Mouse (Mus musculus) ES-E14 (cell line): ENCODE measurements at regions not wholly inside any gene's neighbourhood (a gene's known extent, or its start where the extent isn't known, plus 50 kb on each side); places are given as distances from the start of the nearest gene placed in this dataset.

Source experiments
- CHD2 ChIP-seq: IDR thresholded peaks from 2 replicates; pipeline ENCODE4 v1.6.1; 2014; ENCODE audit warnings: mild to moderate bottlenecking, low read depth, low read length, inconsistent platforms
- HCFC1 ChIP-seq: IDR thresholded peaks from 2 replicates; pipeline ENCODE4 v1.6.1; 2012; ENCODE audit warnings: low read length, inconsistent platforms, borderline replicate concordance; ENCODE audit not compliant: insufficient read depth
- MAFK ChIP-seq: IDR thresholded peaks from 2 replicates; pipeline ENCODE4 v1.6.1; 2014; ENCODE audit warnings: mild to moderate bottlenecking, low read depth, low read length, inconsistent platforms; ENCODE audit not compliant: insufficient read depth
- ZC3H11A ChIP-seq: IDR thresholded peaks from 2 replicates; pipeline ENCODE4 v1.6.1; 2012; ENCODE audit warnings: low read depth, mild to moderate bottlenecking, inconsistent platforms, low read length, borderline replicate concordance
- ZNF384 ChIP-seq: IDR thresholded peaks from 2 replicates; pipeline ENCODE4 v1.6.1; 2012; ENCODE audit warnings: low read depth, low read length, inconsistent platforms

DNA sequence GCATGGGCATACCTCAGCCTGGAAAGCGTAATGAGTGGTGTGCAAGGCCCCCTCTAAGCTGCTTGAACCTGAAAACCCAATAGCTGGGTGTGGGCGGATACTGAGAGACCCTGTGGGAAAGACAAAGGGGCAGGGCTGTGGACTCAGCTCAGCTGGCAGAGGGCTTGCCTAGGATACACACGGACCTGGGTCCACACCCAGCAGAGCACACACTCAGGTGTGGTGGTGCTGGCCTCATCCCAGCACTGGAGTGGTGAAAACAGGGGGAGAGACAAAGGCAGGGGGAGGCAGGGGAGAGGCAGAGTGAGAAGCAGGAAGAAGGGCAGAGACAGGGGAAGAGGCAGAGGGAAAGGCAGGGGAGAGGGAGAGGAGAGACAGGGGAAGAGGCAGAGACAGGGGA is 189.5 kb downstream of the Ajap1 start:
- no peak for TF ChIP-seq MAFK
- TF ChIP-seq CHD2: no peak
- no peak for TF ChIP-seq HCFC1
- TF ChIP-seq ZC3H11A: no peak
- no peak for TF ChIP-seq ZNF384
